Mouse (Mus musculus) right cerebral cortex, postnatal 36 days (tissue): Measurements from ENCODE around the gene Pigyl.

Experiments used
- DNase-seq, 2 experiments: peaks; one replicate each; pipeline ENCODE4 v3.0.0; 2022; ENCODE audit warnings: low spot score in 2 of 2, mixed read lengths in 1 of 2

Pigyl gene

DNA sequence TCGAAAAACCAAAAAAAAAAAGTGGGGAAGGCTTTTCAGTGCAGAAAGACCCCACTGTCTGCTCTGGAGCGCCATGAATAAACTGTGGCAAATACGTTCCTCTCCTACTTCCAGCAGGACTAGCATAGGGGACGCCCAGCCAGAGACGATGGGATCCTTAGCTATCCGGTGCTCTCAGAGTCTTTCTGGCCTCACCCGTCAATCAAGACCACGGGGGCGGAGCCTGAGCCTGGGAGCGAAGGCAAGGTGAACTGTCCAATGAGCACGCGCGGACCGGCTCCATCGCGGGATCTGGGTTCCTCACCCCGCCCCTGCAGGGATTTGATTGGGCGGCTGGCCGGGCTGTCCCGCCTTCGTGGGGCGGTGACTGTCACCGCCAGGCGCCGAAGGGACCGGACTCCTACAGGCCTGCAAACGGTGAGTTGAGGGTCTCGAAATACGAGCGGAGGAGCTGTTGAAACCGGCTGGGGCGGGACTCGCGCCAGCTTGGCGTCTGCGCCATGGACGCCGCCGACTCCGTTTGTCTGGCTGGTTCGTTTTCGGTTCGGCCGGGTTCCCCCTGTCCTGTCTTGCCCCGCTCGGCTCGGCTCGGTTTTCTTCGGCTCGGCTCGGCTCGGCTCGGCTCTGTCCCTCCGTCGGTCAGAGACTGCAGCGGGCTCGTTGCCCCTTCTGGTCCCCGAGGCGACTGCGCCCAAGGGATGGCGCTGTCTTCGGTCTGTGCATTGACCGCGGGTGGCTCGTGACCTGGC, at the start of gene Pigyl:
Pigyl (plus strand) TSS at position 350 of the 749 bp plus-strand sequence.
- peak; percentile 96 to 97 for DNase-seq

DNA sequence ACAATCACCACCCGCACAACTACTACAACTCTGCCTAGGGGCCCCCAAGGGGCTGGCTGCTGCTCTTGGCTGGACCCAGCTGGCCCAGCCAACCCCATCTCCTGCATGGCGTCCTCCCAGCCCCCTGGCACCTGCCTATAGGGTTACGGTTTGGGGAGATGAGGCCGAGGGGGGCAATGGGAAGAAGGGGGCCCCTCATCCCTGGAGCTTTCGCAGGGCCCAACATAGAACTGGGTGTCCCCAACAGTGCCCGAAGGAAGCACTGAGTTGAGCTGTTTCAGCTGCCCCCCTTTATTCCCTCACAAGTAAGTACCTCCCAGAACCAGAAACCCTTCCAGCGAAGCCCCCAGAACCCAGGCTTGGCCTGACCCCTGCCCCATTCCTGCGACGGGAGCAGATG, 48.5 kb upstream of the Pigyl start:
- no peak for DNase-seq

DNA sequence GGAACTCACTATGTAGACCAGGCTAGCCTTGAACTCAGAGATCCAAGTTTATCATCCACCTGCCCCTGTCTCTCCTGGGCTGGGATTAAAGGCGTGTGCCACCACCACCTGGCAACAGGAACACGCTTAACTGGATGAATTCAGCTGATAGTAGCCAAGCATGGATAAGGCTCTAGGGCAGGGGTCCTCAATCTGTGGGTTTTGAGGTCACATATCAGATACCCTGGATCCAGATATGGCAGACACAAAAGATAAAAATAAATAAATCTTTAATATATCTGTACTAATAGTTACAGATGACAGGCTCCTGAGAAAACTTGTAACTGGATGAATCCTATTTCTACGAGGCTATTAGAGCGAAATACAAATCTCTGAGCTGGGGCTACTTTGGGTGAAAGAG, 41.0 kb upstream of the Pigyl start:
- DNase-seq, result no peak

DNA sequence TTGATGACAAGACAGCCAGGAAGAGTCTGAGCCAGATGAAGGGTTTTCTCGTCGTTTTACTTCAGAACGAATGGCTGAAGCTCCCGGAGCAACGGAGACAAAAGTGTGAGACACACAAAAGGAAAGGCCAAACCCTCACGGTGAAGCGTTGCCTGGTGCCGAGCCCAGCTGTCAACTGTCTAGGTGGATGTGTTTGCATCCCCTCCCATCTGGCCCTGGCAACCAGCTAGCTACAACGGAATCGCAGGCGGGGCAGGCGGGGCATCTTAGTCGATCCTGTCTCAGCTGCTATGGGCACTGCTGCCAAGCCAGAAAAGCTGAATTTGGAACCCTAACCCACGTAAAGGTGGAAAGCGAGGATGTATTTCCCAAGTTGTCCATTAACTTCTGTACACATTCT, 40.6 kb upstream of the Pigyl start:
- DNase-seq, result no peak

DNA sequence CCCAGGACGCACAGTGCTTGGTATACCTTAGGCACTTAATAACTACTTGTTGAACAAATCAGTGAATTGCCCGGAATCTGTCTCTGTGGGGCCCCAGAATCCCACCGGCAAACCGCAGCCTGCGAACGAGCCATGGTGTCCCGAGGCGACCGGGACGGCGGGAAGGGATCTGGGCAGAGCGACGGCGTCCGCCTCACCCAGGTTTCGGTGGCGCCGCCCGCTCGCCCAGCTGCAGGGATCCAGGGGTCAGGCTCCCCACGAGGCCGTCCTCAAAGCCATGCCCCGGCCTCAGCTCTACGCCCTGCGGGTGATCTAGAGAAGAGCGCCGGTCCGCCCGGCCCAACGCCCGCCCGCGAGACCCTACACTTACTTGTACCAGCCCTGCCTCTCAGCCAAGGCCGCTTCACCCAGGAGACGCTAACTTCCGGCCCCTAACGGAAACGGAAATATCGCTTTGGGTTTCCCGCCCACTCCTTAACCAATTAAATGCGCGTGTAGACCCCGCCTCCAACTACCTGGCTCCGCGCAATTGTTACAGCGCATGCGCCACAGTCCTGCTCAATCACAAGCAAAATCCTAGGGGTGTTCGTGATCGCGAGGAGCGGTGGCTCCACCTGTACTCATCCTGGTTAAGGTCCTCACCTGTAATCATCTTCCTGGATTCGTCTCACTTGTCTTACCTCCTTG, 39.8 kb upstream of the Pigyl start, which contains the start of gene Elof1:
Elof1 (minus strand) TSS at position 433 of the 687 bp plus-strand sequence.
- peak; percentile 90 to 94 for DNase-seq

DNA sequence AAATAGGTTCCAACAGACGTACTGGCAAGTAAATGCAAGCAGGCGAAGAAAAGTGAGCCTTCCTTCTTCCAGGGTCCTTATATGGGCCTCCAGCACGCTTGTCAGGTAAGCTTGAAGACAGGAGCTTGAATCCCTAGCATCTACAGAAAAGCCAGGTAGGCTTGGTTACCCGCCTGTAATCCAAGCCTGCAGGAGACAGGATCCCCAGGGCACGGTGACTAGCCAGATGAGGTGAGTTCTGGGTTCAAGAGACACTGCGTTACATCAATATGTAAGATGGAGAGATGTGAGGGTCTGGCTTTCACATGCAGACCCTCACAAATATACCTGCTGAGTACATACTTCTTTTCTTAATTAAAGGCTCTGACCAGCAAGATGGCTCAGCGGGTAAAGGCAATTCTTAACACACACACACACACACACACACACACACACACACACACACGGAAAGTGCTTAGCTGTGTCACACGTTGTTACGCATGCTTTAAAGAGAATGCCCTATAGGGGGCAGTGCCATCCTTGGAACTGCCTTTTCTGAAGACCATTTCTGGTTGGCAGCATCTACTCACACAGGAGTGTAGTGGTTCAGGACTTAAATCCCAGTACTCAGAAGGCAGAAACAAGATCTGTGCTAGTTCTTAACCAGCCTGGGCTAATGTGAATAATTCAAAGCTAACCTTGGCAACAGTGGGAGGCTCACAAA, 38.7 kb upstream of the Pigyl start:
- DNase-seq, result peak; percentile 18 to 22

DNA sequence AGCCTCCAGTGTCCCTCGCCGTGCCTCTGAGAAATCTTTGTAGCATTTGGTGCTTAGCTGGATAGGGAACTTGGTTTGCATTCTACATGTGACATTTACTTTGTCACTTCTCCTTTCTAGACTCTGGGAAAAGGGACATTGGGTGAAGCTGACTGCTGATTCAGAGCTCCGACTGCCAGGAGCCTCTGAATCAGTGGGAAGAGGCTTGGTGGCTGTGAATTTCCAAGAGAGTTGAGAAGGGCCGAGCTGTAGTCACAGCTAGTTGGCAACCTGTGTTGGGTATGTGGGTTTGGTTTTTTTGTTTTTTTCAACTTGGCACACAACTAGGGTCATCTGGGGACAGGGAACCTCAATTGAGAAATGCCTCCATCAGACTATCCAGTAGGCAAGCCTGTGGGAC, 37.1 kb upstream of the Pigyl start:
- DNase-seq, result peak; percentile 18 to 64

DNA sequence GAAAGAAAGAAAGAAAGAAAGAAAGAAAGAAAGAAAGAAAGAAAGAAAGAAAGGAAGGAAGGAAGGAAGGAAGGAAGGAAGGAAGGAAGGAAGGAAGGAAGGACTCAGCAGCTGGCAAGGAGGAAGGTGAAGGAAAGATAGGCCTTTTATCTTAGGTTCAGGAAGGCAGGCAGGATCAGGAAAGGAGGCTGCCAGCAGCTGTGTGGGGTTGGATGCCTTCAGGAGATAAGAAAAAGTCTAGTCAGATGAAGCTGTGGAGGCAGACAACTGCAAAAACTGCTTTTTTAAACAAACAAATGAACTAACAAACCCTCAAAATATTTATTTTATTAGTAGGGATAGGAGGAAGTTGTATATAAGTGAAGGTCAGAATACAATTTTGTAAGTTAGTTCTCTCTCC, 35.1 kb upstream of the Pigyl start:
- no peak for DNase-seq

DNA sequence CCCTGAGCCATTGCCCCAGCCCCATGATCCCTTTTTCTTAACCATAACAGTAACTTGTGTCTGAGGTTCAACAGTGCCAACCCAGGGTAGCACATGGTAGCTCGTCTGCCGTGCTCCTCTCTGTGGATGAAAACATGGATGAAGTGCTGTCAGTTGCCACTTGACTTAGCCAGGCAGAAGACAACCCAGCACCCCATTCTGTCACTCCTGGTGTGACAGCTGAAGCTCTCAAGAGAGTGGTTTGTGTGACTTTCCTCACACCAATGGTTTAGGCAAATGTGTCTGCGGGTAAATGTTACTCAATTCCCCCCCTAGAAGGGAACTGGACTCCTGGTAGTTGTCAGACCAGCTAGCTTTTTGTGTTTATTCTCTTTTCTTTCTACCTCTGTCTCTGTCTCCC, 34.6 kb upstream of the Pigyl start:
- DNase-seq, result no peak

DNA sequence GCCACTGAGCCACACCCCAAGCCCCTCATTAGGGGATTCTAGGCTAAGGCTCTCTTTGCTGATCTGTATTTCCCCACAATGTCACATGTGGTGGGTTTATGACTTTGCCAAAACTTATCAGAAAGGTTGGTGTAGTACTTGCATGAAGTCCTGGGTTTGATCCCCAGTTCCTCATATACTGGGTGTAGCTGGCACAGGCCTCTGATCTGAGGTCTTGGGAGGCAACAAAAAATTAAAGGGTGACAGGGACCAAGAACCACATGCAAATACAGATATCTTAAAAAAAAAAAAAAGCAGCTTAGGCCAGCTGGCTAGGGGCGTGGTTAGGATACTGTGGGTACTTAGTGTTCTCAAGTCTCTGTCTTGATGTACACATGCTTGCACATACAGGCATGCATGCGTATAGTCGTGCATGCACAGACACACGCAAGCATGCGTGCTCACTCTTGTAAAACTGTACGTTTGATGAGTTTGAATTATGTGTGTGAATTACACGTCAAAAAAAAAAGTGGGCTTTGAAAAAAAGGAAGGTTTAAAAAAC, 33.5 kb upstream of the Pigyl start:
- DNase-seq, result no peak

DNA sequence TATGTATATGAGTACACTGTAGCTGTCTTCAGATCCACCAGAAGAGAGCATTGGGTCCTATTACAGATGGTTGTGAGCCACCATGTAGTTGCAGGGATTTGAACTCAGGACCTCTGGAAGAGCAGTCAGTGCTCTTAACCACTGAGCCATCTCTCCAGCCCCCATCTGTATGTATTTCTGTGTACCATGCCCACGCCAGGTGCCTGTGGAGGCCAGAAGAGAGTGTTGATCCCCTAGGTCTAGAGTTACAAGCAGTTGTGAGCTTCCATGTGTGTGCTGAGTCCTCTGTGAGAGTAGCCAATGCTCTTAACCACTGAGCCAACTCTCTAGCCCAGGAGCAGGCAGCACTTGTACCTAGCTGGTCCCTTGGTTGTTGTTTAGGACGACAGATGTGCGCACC, 32.5 kb upstream of the Pigyl start:
- DNase-seq, result no peak

DNA sequence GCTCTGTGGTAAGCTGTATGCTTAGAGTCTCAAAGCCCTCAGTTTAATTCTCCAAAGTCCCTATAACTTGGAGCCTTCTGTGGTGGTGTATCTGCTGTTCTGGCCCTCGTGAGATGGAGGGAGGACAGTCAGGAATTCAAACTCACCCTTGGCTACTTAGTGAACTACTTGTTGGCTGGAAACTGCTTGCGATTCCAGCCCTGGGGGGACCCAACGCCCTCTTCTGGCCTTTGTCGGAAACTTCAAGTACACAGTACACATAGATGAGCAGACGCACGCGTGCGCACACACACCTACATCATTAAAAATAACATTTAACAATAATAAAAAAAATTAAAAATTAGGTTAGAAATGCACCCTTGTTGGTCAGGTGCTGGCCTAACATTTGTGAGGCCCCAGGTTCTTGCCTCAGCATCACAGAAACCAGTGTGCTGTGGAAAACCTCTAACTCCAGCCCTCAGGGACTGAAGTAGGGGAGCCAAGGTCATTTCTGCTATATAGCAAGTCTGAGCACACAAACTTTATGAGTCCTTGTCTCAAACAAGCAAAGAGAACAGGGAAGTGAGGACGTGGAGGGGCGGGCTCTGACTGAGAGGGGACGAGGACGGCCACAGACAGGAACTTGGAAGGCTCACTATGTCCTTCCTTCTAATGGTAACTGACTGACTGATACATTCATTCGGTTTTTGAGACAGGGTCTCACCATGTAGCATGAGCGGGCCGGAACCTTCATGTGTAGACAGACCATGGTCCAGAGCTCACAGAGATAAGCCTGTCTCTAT, 31.2 kb upstream of the Pigyl start:
- no peak for DNase-seq

DNA sequence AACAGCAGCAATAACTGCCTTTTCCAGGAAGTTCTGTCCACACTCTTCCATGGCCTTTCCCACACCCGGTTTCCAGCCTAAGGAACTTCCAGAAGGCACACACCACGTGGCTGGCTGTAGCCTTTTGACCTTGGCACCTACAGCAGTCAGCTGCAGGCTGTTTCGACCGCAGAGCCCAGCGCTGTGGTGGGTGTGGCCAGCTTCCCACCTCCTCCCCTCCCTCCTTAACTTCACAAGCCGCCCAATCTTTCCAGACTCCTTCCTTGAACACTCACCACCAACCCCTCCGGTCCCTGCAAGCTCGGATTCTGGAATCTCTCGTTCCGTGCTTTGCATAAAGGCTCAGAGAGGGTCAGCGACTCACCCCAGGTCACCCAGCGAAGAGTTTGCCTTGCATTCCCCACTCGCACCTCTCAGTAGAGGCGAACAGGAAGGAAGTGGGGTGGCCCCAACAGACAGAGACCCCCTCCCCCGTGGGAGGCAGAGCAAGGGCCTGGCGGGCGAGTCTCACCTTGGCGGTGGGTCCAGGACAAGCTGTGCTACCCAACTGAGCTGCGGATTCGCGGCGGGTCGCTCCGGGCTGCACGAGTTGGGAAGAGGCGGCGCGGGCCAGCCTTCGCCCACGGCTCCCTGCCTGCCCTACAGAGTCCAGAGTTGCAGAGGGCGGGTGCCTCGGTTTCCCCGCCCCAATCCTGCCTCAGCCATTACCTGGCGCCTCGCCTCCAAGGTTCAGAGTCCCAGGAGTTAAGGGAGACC, 25.2 kb upstream of the Pigyl start:
- DNase-seq, result no peak

DNA sequence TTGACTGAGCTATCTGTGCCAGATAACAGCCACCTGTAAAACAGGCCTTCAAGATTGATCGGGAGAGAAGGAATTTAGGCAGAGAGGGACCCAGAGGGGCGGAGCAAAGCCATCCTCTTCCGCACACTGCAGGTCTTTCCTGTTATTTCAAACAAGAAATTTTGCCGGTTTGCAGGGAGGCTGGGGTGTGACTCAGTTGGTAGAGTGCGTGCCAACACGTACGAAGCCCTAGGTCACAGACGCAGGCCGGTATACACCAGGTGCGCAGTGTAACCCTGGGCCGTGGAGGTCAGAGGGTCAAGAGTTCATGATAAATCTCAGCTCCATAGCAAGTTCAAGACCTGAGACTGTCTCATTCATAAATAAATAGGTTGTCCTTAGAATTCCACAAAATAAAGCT, 24.4 kb upstream of the Pigyl start:
- no peak for DNase-seq

DNA sequence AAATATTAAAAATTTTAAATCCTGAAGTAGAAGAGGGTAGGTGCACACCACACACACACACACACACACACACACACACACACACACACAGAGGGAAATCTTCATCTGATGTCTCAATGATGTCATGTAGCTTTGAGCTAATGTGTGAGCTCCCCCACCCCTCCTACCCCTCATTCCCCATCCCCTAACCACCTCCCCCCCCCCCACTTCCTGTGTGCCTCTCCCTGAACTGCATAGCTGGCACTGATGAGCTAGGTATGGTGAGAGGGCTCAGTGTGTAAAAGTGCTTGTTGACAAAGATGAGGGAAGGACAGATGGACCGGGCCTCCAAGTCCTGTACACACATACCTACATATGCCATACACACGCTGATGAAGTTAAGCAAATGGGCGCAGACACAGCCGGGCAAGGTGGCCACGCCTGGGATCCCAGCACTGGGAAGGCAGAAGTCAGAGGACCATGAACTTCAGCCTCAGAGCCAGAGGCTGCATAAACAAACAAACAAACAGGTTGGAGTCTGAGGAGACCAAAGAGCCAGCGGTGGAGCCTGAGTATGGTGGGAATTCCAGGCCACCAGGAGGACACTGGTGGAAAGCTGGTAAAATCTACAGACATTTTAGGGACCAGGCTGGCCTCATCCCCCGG, 22.3 kb upstream of the Pigyl start:
- DNase-seq, result no peak

DNA sequence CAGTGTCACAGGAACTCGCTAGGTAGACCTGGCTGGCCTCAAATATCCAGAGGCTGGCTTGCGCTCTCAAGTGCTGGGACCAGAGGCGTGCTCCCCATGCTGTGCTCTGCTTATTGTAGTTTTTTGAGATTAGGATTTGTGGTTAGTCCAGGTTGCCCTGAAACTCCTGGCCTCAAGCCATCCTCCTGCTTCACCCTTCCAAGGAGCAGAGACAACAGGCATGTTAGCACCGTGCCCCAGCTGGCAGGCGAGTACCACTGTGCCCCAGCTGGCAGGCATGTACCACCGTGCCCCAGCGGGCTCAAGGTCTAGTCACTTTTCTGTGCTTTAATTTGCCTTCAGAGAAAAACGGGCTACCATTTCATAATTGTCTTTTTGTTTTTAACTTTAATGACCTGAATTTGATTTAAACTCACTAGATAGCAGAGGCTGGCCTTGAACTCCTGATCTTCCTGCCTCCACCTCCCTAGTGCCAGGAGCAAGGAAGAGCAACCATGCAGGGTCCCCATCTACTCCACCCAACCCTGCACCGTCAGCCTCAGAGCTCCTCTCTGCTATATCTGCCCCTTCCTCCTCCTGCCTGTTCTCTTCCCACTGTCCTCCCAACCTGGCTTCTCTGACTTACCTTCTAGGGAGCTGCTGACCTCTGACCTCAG, 21.5 kb upstream of the Pigyl start:
- DNase-seq, result no peak

DNA sequence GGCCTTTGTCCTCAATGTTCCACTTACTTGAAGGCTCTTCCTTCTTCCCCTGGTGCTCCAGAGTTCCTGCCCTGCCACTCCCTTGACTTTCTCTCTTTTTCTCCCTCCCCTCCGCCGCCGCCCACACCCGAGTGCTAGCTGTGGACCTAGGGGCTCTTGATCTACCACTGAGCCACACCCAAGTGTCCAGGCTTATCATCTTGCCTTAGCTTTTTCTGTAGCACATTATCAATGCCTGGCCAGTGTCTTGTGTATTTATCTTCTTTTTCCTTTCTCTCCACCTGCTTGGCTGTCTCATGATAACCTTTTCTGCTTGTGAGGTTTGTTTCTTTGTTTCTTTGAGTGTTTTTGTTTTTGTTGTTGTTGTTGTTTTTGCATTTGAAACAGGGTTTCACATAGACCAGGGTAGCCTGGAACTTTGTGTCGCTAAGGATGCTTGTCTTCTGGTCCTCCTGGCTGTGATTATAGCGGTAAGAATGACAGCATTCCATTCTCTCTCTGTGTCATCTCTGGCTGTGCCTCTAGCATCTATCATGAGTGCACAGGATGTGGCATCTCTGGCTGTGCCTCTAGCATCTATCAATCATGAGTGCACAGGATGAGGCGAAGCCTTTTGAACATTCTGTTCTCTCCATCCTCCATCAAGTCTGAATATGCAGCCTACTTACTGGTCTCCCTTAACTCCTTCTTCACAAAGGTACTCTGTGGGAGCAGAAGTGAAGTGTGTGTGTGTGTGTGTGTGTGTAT, 20.8 kb upstream of the Pigyl start, which contains the start of gene Acp5:
Acp5 (minus strand) TSS at position 68 of the 747 bp plus-strand sequence.
- DNase-seq, result no peak

DNA sequence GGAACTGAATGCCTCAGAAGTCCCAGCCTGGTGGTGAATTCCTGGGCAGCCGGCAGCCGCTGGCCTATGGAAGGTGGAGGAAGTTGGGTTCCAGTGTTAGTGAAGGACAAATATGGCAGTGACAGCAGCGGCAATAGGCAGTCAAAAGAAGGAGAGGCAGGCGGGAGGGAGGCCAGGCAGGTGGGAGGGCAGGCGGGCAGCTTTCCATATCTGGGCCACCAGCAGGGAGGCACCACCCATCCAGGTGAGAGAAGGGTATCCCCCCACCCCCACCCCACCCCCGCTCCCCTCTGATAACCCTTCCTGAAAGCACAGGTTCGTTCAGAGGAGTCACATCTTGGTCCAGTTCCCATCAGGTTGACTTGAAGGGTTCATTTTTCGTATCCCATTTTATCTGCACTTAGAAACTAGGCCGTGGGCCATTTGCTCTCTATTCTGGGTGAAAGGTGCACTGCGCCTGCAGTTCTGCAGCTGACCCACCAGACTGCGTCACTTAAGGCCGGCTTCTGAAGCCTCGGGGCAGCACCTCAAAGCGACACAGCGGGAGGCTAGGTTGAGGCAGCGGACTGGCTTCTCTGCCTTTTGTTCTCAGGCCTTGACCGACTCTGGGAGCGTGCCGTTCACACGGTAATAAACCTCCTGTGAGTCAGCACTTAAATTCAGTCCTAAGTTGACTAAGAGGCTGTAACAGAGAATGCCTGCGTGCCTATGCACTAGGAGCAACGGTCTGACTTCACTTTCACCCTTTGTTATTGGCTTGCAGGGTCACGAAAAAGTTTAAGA, 19.7 kb upstream of the Pigyl start:
- DNase-seq, result no peak
